Mouse (Mus musculus) limb, embryonic 15.5 days (tissue): ENCODE measurements at regions not wholly inside any gene's neighbourhood (a gene's known extent, or its start where the extent isn't known, plus 50 kb on each side); places are given as distances from the start of the nearest gene placed in this dataset.
"Not testable (repeated sequence)": the region's sequence is repeated elsewhere in the genome, so short reads cannot be mapped to it uniquely, and the experiment has no call there.

Experiments
- ATAC-seq: fragments of 200-750 bp; cut with Nextera tagmentation; 2 replicates; pipeline ENCODE4 v1.8.0; 2017; ENCODE audit warnings: low read depth, moderate TSS enrichment; ENCODE audit not compliant: insufficient number of reproducible peaks, low FRiP score, low TSS enrichment
- H3K27ac ChIP-seq: fragments of 300-500 bp; sonication (generic); 2 replicates; pipeline ENCODE4 v1.5.1; 2015; ENCODE audit warnings: moderate library complexity, mild to moderate bottlenecking, inconsistent platforms
- H3K27me3 ChIP-seq: fragments of 300-500 bp; sonication (generic); 2 replicates; pipeline ENCODE4 v1.6.1; 2015; ENCODE audit warnings: inconsistent platforms
- H3K36me3 ChIP-seq: fragments of 300-500 bp; sonication (generic); 2 replicates; pipeline ENCODE4 v1.6.1; 2015; ENCODE audit warnings: inconsistent platforms
- H3K4me1 ChIP-seq: fragments of 300-500 bp; sonication (generic); 2 replicates; pipeline ENCODE4 v1.6.1; 2015; ENCODE audit warnings: inconsistent platforms
- H3K4me2 ChIP-seq: fragments of 300-500 bp; sonication (generic); 2 replicates; pipeline ENCODE4 v1.6.1; 2015; ENCODE audit warnings: mild to moderate bottlenecking, inconsistent platforms
- H3K4me3 ChIP-seq: fragments of 300-500 bp; sonication (generic); 2 replicates; pipeline ENCODE4 v1.5.1; 2015; ENCODE audit warnings: mild to moderate bottlenecking, inconsistent platforms
- H3K9ac ChIP-seq: fragments of 300-500 bp; sonication (generic); 2 replicates; pipeline ENCODE4 v1.6.1; 2015; ENCODE audit warnings: inconsistent platforms
- H3K9me3 ChIP-seq: fragments of 300-500 bp; sonication (generic); 2 replicates; pipeline ENCODE4 v1.6.1; 2016; ENCODE audit warnings: inconsistent platforms
- WGBS: fragments of 180-500 bp; shearing (Covaris S2); methylation state at CpG from one replicate; pipeline ENCODE4 v1.1.7; 2015; 5-methylcytosine and 5-hydroxymethylcytosine counted together

DNA sequence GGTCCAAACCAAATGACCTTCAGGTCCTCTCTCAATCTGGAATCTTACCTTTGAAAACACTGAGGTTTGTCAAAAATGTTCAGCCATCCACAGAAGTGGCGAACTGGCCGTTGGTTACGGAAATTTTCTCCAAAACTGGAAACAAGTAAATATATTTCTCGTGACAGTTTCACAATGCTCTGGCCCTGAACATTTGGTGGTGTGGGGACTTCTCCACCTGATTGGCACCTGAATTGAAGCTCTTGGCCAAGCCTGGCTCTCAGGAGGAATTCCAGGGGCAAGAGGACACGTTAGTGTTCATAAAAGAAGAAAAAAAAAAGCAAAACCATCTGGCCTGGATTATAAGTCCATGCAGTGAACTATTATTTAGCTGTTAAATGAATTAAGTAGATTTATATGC, 98.3 kb upstream of the Dlg1 start:
- Histone ChIP-seq H3K27me3 (no peaks in the 10 kb centered on the region), H3K4me3 (no peak overlapping the region), H3K4me1 (peaks cover 7% of the 10 kb centered on the region; the same call in 1 of the 2 replicates), H3K9ac (no peak overlapping the region), H3K9me3 (no peaks in the 10 kb centered on the region), H3K27ac (no peak overlapping the region), H3K36me3 (no peaks in the 10 kb centered on the region), H3K4me2 (no peak overlapping the region)
- no peak for ATAC-seq
- 52% methylated on average over 5 of the region's 5 CpGs for WGBS

DNA sequence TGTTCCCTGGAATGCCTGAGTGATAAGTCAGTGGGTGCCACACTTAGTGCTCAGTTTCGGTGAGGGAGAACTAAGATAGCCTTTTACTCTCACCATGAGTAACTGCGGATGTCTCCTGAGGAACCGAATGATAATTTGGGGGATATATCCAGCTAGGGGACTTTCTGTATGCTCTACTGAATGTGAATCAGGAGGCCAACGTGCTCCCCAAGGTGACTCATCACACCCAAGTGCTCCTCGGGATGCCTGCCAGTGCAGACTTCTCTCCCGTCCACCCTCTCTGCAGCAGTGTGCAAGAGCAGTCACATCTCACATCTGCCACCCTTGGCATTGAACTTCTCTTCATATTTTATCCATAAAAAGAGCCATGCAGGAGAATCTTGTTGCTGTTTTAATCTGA, 94.9 kb upstream of the Dlg1 start:
- no peaks in the 10 kb centered on the region for H3K27me3 ChIP-seq
- no peak overlapping the region for H3K27ac ChIP-seq
- H3K9me3 ChIP-seq = no peaks in the 10 kb centered on the region
- no peak overlapping the region for H3K4me3 ChIP-seq
- no peak for ATAC-seq
- WGBS = 87% methylated on average over 6 of the region's 6 CpGs
- no peak overlapping the region for H3K4me2 ChIP-seq
- no peaks in the 10 kb centered on the region for H3K36me3 ChIP-seq
- H3K9ac ChIP-seq = no peak overlapping the region
- H3K4me1 ChIP-seq = peaks cover 11% of the 10 kb centered on the region; the same call in 1 of the 2 replicates

DNA sequence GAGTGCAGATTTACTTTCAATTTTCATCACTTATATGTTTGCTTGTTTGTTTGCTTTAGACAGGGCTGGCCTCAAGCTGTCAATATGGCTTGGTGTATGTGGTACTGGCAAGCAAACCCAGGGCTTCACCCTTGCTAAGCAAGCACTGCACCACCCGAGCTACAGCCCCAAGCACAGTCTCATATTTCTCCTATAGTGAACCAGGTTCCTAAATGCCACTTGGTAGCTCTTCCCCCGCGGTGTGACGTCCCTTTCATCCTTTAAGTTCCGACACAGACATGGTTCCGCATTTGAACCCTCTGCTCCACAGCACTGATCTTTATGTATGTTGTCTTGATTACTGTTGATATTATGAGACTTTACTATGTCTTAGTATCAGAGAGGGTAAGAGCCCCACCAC, 93.4 kb upstream of the Dlg1 start:
- Histone ChIP-seq H3K27me3 (no peaks in the 10 kb centered on the region), H3K27ac (no peak overlapping the region), H3K9me3 (no peaks in the 10 kb centered on the region), H3K4me1 (peaks cover 11% of the 10 kb centered on the region; the same call in 1 of the 2 replicates), H3K4me3 (no peak overlapping the region), H3K4me2 (no peak overlapping the region), H3K36me3 (no peaks in the 10 kb centered on the region), H3K9ac (no peak overlapping the region)
- WGBS = 72% methylated on average over 6 of the region's 6 CpGs
- no peak for ATAC-seq

- no peaks in the 10 kb centered on the region for H3K27me3 ChIP-seq
- ATAC-seq = no peak
- no peak overlapping the region for H3K4me3 ChIP-seq
- H3K9ac ChIP-seq = no peak overlapping the region
- H3K4me1 ChIP-seq = peaks cover 17% of the 10 kb centered on the region; the same call in 1 of the 2 replicates
- H3K27ac ChIP-seq = 0 out of 2 replicates have a peak overlapping the region, but pooled peaks have one; percentile 33
- 77% methylated on average over 20 of the region's 20 CpGs for WGBS
- H3K4me2 ChIP-seq = no peak overlapping the region
- H3K36me3 ChIP-seq = no peaks in the 10 kb centered on the region
- no peaks in the 10 kb centered on the region for H3K9me3 ChIP-seq
These were observed 92.7 kb upstream of the Dlg1 start for GRCm38 (mm10) chr16:31570311-31571139.

- not testable (repeated sequence) for H3K27ac ChIP-seq, H3K9ac ChIP-seq, ATAC-seq, H3K9me3 ChIP-seq, H3K4me3 ChIP-seq, H3K36me3 ChIP-seq, H3K27me3 ChIP-seq, H3K4me2 ChIP-seq
- WGBS = 90% methylated on average over 9 of the region's 9 CpGs
- H3K4me1 ChIP-seq = peaks cover 18% of the 10 kb centered on the region; the same call in 1 of the 2 replicates
These were observed 89.4 kb upstream of the Dlg1 start for GRCm38 (mm10) chr16:31573833-31574232.

DNA sequence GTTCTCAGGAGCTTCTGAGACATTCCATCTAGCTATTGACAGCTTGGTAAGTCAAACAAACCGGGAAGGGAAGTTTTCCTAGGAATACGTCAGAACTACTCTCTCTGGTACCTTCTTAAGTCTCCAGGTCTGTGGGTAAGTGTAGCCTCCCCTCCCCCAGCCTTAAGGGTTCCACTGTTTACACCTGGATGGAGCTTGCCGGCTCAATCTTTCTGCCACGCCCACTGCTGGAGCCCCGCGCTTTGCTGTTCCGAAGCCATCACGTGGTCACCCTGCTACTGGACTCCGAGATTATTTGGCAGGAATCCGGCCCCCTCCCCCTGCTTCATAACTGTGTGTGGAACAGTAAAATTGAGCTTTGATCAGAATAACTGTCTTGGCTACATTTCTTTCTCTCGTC, 87.6 kb upstream of the Dlg1 start:
- 15% methylated on average over 11 of the region's 11 CpGs for WGBS
- H3K4me2 ChIP-seq = peak overlapping the region; percentile 19; the same call in 1 of the 2 replicates
- H3K4me3 ChIP-seq, H3K27ac ChIP-seq, H3K9me3 ChIP-seq, H3K27me3 ChIP-seq, H3K36me3 ChIP-seq, H3K9ac ChIP-seq, ATAC-seq: not testable (repeated sequence)
- H3K4me1 ChIP-seq = peaks cover 11% of the 10 kb centered on the region; the same call in 1 of the 2 replicates

DNA sequence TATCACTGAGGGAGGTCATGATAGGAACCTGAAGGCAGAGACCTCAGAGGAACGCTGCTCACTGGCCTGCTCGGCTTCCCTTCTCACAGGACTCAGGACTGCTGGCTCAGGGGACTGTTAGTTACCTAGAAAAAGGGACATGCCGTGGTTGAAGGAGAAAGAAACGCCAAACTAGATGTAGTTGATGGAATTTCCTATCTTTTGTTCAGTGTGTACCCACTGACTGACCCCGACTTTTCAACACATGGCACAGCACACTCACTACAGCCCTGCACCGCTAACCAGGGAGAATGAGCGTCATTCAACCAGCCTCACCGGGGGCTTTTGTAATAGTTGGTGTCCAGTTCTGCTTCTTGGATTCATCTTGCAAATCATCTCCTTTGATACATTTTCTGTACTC, 86.8 kb upstream of the Dlg1 start:
- Histone ChIP-seq H3K4me3 (no peak overlapping the region), H3K4me2 (no peak overlapping the region), H3K27me3 (no peaks in the 10 kb centered on the region), H3K4me1 (peaks cover 11% of the 10 kb centered on the region; the same call in 1 of the 2 replicates), H3K36me3 (no peaks in the 10 kb centered on the region), H3K27ac (no peak overlapping the region), H3K9me3 (no peaks in the 10 kb centered on the region), H3K9ac (no peak overlapping the region)
- no peak for ATAC-seq
- WGBS = 83% methylated on average over 8 of the region's 8 CpGs

GRCm38 (mm10) chr16:31577347-31577746, 85.9 kb upstream of the Dlg1 start:
- Histone ChIP-seq H3K4me3 (no peak overlapping the region), H3K4me1 (peaks cover 11% of the 10 kb centered on the region; the same call in 1 of the 2 replicates), H3K36me3 (no peaks in the 10 kb centered on the region), H3K4me2 (no peak overlapping the region), H3K9me3 (no peaks in the 10 kb centered on the region), H3K27me3 (no peaks in the 10 kb centered on the region), H3K9ac (no peak overlapping the region), H3K27ac (no peak overlapping the region)
- ATAC-seq = no peak
- WGBS = 54% methylated on average over 7 of the region's 7 CpGs

- ATAC-seq = no peak
- no peak overlapping the region for H3K4me3 ChIP-seq
- H3K36me3 ChIP-seq = no peaks in the 10 kb centered on the region
- H3K4me1 ChIP-seq = peaks cover 11% of the 10 kb centered on the region; the same call in 1 of the 2 replicates
- no peak overlapping the region for H3K4me2 ChIP-seq
- WGBS = 90% methylated on average over 3 of the region's 3 CpGs
- H3K27ac ChIP-seq = no peak overlapping the region
- H3K27me3 ChIP-seq = no peaks in the 10 kb centered on the region
- H3K9ac ChIP-seq = no peak overlapping the region
- no peaks in the 10 kb centered on the region for H3K9me3 ChIP-seq
These were observed 83.9 kb upstream of the Dlg1 start for GRCm38 (mm10) chr16:31579318-31579717.

DNA sequence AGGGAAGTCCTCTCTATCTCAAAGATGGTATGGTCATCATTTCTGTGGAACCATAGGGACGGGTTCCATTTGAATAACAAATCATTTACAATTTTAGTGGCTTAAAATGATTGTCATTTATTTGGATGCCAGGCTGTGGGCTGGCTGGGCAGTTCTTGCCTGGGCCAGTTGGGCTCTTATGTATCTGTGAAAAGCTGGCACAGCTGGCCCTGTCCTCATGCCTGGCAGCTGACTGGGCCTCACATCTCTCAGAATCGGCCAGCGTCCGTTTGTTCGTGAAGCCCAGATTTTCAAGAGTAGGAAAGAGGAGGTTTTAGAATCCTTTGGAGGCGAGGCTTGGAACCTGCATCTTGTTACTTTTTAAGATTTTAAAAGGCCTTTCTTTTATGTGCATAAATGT, 82.5 kb upstream of the Dlg1 start:
- H3K27ac ChIP-seq = no peak overlapping the region
- peaks cover 1% of the 10 kb centered on the region; the same call in 1 of the 2 replicates for H3K4me1 ChIP-seq
- ATAC-seq = no peak
- no peaks in the 10 kb centered on the region for H3K36me3 ChIP-seq
- no peaks in the 10 kb centered on the region for H3K27me3 ChIP-seq
- no peak overlapping the region for H3K4me2 ChIP-seq
- WGBS = 90% methylated on average over 6 of the region's 6 CpGs
- no peak overlapping the region for H3K9ac ChIP-seq
- no peak overlapping the region for H3K4me3 ChIP-seq
- no peaks in the 10 kb centered on the region for H3K9me3 ChIP-seq

DNA sequence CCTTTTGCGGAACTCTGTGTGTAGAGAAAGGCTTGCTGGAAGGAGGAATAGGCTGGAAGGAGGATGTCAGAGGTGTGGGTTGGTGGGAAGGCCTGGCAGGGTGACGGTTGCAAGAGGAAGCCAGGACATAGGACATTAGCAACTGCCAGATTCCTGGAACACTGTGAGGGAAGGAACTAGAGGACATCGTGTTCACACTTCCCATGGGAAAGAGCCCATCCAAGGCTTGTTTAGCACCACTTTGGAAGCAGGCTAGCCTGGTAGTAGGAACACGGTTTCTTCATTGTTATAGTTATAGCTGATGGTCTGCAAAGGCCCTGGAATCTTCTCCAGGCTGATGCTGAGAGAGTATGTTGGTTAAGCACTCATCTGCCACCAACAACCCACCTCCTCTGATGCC, 80.4 kb upstream of the Dlg1 start:
- ATAC-seq = no peak
- Histone ChIP-seq H3K9ac (no peak overlapping the region), H3K36me3 (no peaks in the 10 kb centered on the region), H3K27me3 (no peaks in the 10 kb centered on the region), H3K4me1 (no peaks in the 10 kb centered on the region; the same call in 1 of the 2 replicates), H3K9me3 (no peaks in the 10 kb centered on the region), H3K4me3 (no peak overlapping the region), H3K4me2 (no peak overlapping the region), H3K27ac (no peak overlapping the region)
- 83% methylated on average over 4 of the region's 4 CpGs for WGBS

DNA sequence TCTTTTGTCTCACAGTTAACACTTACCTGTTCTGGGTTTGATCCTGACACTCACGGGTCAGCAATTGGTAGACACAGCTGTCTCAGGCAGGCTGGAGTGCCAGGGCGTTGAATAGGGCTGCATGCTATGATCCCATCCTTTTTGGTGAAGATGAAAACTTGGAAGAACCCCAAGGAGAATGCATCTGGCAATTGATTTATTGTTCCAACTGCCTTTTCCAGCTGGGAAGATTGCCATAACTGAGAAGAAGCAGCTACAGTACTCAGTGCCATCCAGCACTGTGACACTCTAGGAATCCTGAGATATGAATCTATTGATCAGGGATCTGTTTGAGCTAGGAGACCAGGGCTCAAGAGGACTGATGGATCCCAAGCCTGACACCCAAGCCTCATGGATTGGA, 79.6 kb upstream of the Dlg1 start:
- no peaks in the 10 kb centered on the region for H3K27me3 ChIP-seq
- H3K36me3 ChIP-seq = no peaks in the 10 kb centered on the region
- no peaks in the 10 kb centered on the region for H3K9me3 ChIP-seq
- no peak overlapping the region for H3K4me3 ChIP-seq
- no peak overlapping the region for H3K4me2 ChIP-seq
- H3K9ac ChIP-seq = no peak overlapping the region
- no peaks in the 10 kb centered on the region; the same call in 1 of the 2 replicates for H3K4me1 ChIP-seq
- WGBS = 86% methylated on average over 2 of the region's 2 CpGs
- ATAC-seq = no peak
- H3K27ac ChIP-seq = no peak overlapping the region
